Mouse (Mus musculus) gastrocnemius, postnatal 14 days (tissue): Measurements from ENCODE around the gene Snrk. TPM values are rescaled to one million over a fixed set of nuclear protein-coding genes. Genes with fewer than 3 reads are reported as not detected.

Experiments
- DNase-seq: peaks from one replicate; pipeline ENCODE4 v3.0.0; 2021; ENCODE audit warnings: mixed read lengths
- intact Hi-C: fragments of 180-260 bp; cut with DNase I; formaldehyde crosslinking; loops from one replicate; pipeline ENCODE4 v1.15.1; 2025; ENCODE audit warnings: low total_unique reads
- total RNA-seq, 2 experiments: library from RNA; stranded (reverse); gene quantifications; 2 replicates each; pipeline ENCODE4 v1.2.3; 2021

The Snrk gene
- total RNA-seq, 2 experiments from 2014 or later, result 53.5 to 93.5 TPM

DNA sequence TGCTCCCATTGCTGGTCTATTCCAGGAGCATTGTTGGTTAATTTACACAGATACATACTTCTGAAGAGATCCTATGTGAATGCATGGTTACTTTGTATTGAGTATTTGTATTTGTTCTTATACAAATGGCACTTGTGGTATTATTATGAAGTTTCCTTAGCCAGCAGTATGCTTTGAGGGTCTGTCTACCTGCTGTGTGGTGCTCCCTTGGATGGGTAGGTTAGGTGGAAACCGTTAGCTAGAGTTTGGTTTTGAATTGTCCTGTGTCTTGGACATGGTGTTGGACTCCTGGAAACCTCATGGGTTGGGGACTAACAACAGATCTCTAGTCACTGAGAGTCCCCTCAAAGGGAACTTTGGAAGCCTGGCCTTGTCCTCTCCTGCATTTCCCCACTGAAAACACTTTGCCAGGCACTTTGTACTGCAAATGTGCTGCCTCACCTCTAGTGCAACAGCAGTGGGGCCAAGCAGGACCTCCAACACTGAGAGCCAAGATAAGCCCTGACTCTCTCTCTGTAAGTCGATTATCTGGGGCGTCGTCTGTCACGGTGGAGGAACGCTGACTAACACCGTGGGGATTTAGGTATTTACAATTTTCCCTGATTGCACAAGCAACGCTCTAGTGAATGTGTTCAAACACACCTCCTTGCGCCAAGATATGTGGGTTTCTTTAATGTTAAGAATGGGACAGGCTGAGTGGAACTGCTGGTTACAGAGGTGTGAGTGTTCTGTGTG is 13.3 kb upstream of the Snrk start:
- intact Hi-C loops, result no loop called here
- DNase-seq, result no peak

DNA sequence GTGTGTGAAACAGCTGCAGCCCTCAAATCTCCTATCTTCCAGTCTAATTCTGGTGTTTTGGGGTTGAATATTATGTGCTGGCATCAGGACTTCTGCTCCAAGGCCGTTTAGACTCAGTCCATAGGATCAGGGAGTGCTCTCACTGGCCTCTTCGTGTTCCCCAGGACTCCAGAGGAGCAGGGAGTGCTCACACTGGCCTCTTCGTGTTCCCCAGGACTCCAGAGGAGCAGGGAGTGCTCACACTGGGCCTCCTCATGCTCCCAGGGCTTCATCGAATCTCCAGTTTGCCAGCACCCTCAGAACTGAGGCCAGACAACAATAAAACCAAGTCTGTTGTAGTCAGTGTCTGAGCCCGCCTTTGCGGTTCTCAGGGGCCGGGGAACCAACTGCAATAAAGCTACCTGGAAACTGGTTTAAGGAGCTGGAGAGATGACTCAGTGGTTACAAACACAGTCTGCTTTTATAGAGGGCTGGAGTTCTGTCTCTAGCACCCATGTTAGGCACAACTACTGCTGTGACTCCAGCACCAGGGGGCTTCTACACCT is 12.7 kb upstream of the Snrk start:
- intact Hi-C loops, result no loop called here
- DNase-seq, result no peak

DNA sequence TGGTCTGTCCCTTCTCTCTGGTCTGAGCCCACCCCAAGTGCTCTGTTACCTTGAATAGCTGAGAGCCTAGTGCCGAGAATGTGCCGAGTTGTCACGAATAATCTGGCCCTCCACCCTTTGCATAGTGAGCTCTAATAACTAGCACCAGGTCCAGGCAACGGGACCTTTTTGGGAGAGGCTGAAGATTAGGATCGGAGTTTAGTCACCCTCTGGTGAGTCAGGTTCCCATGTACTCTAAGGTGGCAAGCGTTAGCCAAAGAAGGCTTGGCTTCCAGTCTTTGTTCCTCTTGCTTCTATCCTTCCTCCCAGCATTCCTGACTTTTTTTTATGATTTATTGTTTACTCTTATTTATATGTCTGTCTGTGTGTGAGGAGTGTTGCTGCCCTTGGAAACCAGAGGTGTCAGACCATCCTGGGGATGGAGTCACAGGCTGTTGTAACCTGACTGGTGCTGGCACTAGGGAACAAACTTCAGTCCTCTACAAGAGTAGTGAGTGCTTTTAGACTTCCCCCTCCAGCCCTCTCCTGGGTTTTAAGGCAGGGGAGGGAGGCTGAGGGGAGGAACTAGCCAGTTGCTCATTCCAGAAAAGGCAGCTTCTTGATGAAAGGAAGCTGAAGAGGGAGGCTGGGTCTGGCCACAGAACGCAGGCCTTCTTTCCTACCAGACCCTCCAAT is 9.2 kb upstream of the Snrk start:
- intact Hi-C loops, result no loop called here
- DNase-seq, result no peak

DNA sequence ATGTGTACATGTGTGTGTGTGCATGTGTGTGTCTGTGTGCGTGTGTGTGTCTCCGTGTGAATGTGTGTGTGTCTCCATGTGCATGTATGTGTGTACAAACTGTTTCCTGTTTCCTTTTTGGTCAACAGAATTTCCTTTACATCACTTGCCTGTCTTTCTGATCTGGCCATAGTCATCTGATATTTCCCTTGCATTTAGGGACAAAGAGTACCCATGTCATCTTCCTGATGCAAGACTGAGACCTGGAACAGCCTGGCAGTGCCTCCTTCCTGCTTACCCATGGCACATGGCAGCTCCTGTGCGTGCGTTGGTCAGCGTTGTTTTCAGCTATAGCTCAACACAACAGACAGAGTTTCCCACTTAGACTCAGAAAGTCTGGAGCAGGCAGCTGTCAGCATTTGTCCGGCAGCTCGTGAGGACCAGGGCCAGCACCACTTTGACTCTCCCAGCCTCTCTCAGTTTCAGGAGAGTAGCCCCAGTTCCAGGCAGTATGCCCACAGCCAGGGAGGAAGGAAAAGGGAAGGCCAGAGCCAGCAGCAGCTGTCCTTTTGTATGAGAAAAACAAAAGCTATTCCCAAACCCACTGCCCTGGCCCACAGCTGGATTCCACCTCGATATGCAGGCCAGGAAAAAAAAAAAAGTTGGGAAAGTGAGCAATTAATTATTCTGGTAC is 7.4 kb upstream of the Snrk start:
- peak; percentile 89 for DNase-seq

DNA sequence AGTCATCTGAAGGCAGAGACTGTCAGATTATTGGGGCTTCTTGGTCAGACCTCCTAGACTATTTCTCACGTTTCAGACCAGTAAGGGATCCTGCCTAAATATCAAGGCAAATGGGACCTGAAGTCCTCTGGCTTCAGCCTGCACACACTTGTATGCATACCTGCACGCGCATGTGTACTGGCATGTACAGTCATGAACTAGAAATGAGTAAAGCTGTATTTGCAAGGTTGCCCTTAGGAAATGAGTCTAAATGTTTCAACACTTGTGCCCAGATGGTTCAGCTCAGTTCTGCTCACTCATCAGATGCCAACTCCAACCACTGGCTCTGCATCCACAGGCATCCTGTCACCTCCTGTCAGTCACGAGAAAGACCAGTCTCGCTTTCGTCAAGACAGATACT is 6.6 kb upstream of the Snrk start:
- intact Hi-C loops, result no loop called here
- DNase-seq, result no peak

More for the DNA sequence above, 7.4 kb upstream of the Snrk start:
- intact Hi-C loops, result no loop called here

DNA sequence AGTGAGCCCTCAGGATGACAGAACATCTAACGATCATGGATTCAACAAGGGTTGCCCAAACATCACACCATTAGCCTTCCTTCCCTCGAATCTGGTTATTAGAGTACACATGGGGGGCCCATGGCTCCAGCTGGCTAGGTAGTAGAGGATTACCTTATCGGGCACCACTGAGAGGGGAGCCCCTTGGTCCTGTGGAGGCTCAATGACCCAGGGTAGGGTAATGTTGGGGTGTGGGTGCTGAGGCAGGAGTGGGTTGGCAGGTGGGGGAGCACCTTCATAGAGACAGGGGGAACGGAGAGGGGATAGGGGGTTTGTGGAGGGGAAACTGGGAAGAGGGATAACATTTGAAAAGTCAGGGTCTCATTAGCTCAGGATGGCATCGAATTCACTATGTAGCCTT is 6.1 kb upstream of the Snrk start:
- DNase-seq, result no peak
- intact Hi-C loops, result no loop called here

DNA sequence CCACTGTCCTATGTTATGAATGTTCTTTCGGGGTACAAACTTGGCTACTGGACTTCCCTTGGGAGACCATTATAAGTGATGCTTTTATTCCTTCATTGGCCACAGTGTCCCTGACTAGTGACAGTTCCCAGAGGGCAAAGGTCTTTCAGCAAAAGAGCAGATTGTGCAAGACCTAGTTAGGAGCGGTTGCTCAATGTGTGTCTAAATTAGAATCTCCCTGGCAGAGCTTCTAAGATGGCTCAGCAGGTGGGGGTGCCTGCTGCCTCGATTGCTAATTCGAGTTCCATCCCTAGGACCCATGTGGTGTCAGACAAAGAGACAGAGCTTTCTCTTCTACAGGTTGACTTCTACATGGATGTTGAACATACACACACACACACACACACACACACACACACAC is 1.5 kb upstream of the Snrk start:
- no peak for DNase-seq
- intact Hi-C loops, result loop anchor here (5.0 kb wide), 1 partner anchor 98 kb away; no protein-coding TSS in a partner anchor

DNA sequence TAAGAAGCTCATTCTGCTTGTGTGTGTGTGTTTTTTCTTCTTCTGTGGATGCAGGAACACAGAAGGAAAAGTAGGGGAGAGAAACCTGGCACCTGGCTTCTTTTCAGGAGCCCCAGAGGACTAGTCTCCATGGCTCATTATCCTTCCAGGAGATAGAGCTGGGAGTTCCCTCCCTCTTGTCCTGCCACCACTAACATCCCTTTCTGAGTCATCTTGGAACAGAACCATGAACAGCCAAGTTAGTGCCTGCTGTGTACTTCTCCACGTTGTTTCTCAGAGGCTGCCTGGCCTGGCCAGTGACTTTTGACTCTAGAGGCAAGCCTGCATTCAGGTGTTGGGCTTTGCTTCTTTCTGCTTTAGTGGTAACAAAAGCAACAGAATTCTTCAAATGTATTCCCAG is 707 bp upstream of the Snrk start:
- intact Hi-C loops, result loop anchor here (5.0 kb wide), 1 partner anchor 99 kb away; no protein-coding TSS in a partner anchor
- no peak for DNase-seq

DNA sequence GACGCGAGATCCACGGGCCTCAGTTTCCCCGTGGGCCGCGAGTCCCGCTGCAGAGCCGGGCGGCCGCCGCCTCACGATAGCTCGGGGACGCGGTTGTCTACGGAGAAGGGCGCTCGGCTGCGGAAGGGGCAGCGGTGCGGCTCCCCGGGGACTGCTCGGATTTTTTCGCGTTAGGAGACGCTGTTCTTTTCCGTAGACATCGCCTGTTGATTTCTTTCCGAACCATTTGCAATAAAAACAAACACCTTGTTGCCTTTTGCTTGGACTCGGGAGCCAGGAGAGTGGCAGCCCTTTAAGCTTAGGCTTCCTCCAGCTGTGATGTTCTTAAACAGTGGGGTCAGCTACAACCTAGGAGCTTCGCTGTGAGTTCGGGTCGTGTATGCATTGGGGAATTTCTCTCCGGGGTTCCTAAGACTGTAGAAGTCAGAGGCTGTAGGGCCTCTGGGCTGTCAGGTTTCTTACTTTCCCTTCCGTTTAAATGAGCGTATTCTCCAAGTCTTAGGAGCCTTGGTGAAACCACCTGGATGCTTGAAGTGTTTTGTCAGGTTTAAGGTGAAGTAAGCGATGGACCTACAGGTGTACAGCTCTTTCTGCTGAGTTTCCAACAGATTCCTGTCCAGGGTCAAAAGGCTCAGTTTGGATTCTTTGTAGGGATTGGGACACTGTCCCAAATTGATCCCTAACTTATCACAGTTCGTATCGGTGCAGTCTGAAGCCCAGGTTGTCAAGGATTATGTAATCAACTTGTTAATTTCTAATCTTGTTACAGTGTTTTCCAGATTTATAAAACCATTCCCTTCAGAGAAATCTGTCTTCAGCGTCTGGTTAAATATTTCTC is 845 bp downstream of the Snrk start:
- peak; percentile 45 for DNase-seq
- intact Hi-C loops, result loop anchor here (5.0 kb wide), 1 partner anchor 101 kb away; no protein-coding TSS in a partner anchor

DNA sequence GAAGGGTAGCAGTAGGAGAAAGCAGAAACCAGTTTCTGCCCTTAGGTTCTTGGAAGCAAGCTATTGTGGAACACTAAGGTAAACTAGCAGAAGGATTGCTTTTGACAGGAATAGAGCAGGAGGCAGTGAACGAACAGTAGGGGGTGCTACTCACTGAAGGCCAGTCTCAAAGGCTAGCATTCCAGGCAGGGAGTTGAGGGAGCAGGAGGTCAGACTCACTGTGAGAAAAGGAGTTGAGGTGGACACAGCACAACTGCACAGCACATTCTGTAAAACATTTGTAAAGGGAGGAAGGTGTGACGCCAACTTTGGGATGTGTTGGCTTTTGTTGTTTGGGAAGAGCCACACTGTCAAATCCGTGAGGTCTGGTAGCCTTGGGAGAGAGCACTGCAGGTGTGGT is 3.0 kb downstream of the Snrk start:
- peak; percentile 53 for DNase-seq
- intact Hi-C loops, result loop anchor here (5.0 kb wide), 1 partner anchor 62 kb away; no protein-coding TSS in a partner anchor

DNA sequence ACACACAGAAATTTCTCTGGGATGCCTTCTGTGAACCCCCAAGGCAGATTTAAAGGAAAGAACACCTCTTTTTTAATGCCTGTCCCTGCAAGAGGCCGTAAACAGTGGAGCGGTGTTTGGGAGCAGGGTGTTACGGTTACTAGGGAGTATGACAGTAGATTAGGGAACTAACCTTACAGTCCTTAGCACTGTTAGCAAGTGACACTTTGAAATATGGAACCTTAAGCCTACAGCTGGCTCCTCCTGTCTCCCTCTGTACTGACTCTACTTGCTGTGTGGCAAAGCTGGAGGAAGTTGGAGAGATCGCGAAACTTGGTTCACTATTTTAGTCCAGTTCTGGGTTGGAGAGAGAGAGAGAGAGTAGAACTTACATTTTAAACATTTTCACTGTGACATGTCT is 5.0 kb downstream of the Snrk start:
- intact Hi-C loops, result loop anchor here (5.0 kb wide), 1 partner anchor 60 kb away; no protein-coding TSS in a partner anchor
- no peak for DNase-seq

DNA sequence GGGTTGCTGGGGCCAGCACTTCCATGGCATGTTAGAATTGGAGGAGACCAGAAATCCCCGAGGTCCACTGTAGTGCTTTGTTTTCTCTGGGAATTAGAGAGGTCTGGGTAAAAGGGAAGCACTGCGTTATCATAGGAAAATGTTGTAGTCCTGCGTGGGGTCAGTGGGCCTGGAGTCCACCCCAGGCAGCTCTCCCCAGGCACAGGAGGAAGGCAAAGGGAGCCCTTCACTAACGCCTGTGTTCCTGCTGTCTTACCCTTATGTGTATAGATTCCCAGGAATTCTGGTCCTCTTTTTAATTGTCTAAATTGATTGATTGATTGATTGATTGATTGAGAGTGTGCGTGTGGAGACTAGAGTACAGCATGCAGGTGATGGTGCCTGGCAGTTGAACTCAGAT is 6.1 kb downstream of the Snrk start:
- intact Hi-C loops, result loop anchor here (5.0 kb wide), 1 partner anchor 59 kb away; no protein-coding TSS in a partner anchor
- no peak for DNase-seq

DNA sequence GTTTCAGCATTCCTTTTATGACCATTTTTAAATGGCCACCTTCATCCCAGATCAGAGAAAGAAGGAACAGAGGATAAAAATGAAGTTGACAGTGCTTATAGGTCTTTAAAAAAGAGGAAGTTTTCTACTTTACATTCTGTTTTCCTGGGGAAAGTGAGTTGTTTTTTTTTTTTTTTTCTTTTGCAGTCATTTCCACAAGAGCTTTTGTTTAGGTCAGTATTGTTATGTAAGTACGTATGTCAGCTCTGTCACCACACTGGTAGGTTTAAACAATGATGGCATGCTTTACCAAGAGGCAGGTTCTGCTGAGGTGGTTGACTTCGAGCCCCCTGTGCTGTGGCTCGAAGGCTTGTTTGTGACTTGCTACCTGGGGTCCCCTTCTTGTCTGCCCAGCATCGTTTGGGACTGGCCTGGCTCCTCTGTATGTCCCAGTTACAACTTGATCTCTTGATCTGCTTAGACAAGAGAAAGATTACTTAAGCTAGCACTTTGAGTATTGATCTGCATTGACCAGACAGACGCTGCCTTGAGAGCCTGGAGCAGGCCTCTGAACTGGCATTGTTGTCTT is 8.7 kb downstream of the Snrk start:
- intact Hi-C loops, result no loop called here
- DNase-seq, result no peak

DNA sequence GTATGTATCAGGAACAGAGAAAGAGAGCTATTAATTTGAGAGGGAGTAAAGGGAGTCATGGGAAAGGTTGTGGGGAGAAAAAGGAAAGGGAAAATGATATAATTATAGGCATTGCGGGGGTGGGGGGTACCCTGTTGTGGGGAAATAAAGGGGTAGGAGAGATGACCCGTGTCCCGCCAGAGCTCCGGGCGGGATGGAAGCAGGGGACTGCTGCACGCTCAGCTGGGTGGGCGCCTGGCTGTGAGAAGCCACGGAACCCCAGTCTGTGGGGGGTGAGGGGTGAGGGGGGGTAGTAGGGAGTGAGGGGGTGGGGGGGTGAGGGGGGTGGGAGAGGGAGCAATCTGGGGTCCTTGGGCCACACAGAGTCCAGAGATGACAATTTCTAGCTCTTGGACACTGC is 9.7 kb downstream of the Snrk start:
- intact Hi-C loops, result no loop called here
- DNase-seq, result no peak

DNA sequence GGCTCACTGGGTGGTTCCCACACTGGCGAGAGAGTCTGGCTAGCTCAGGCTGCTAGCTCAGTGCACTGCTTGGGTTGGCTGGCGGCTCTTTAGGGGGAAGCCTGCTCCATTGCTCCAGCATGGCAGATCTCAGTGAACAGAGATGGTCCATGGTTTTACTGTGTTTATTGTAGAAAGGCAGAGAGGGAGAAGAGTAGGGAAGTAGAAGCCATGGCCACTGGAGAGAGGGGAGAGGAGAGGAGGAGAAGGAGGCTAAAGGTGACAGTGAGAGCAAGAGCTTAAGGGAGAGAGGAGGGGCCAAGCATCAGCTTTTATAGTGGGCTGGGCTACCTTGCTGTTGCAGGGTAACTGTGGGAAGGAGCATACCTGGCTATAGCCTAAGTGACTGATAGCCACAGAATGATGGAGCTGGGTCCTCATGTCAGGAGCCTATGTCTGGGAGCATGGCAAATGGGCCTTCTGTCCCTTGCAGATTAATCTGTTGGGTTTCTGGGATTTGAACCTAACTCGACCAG is 10.3 kb downstream of the Snrk start:
- intact Hi-C loops, result no loop called here
- no peak for DNase-seq

DNA sequence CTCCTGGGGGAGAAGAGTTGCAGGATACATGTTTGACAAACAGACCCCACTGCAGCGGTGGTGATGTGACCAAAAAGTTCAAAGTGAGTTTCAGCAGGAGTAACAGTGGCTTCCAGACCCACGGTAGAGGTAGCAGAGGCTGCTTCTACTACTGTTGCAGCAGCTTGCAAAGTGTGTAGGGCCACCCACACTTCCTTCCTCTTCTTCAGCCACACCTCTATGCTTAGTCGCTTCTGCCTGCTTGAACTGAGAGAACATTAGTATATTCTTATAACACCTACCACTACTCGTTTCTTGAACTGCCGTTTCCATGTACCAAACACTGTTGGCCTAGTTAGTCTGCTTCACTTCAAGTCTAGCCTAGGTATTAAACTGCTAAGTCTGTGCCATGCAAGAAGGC is 11.6 kb downstream of the Snrk start:
- intact Hi-C loops, result no loop called here
- DNase-seq, result no peak

DNA sequence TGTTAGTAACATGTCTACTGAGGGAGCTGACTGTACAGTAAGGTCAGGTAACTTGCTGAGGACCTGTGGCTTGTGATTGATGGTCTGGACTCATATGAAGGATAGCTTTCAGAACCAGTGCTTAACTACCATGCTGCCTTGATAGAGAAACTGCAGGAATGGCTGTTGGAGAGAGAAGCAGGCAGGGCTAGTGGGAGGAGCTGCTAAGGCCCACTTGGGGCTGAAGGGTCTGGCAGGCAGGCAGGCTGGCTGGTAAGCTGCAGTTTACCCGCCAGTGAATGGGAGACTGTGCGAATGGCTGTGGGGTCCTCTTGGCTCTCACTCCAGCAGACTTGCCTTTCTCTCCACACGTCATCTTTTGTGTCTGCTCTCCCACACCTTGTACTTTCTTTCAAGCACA is 13.6 kb downstream of the Snrk start:
- intact Hi-C loops, result no loop called here
- no peak for DNase-seq

DNA sequence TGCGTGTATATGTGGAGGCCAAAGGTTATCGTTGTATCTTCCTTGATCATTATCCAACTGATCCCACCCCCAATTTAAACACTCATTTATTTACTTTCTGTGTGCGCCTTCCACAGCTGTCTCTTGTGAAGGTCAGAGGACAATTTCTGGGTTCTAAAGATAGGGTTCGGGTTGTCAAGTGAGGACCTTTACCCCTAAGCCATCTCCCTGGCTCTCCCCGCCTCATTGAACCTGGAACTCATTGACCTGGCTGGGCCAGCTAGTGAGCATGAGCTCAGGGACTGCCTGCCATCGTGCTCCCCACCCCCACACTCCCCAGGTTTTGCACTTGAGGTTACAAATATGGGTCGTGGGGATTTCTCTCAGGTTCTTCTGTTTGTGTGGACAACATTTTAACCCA is 15.1 kb downstream of the Snrk start:
- no peak for DNase-seq
- intact Hi-C loops, result no loop called here
